Mouse (Mus musculus) forebrain, embryonic 13.5 days (tissue): Measurements from ENCODE around the gene Lifr. TPM values are rescaled to one million over a fixed set of nuclear protein-coding genes. Genes with fewer than 3 reads are reported as not detected.
A peak's percentile ranks its signal among the peaks of the same experiment; 100 is the strongest.

ENCODE experiments used
- ATAC-seq: fragments of 200-750 bp; cut with Nextera tagmentation; 2 replicates; pipeline ENCODE4 v1.8.0; 2017
- H3K27ac ChIP-seq: fragments of 300-500 bp; sonication (generic); 2 replicates; pipeline ENCODE4 v1.5.1; 2015; ENCODE audit warnings: inconsistent platforms, mild to moderate bottlenecking, moderate library complexity
- H3K27me3 ChIP-seq: fragments of 300-500 bp; sonication (generic); 2 replicates; pipeline ENCODE4 v1.6.1; 2015; ENCODE audit warnings: mild to moderate bottlenecking, inconsistent platforms
- H3K36me3 ChIP-seq: fragments of 300-500 bp; sonication (generic); 2 replicates; pipeline ENCODE4 v1.6.1; 2015; ENCODE audit warnings: mild to moderate bottlenecking, inconsistent platforms; ENCODE audit not compliant: poor library complexity, severe bottlenecking
- H3K4me1 ChIP-seq: fragments of 300-500 bp; sonication (generic); 2 replicates; pipeline ENCODE4 v1.6.1; 2015; ENCODE audit warnings: inconsistent platforms
- H3K4me2 ChIP-seq: fragments of 300-500 bp; sonication (generic); 2 replicates; pipeline ENCODE4 v1.6.1; 2015; ENCODE audit warnings: inconsistent platforms, mild to moderate bottlenecking, moderate library complexity
- H3K4me3 ChIP-seq: fragments of 300-500 bp; sonication (generic); 2 replicates; pipeline ENCODE4 v1.5.1; 2015; ENCODE audit warnings: mild to moderate bottlenecking, inconsistent platforms
- H3K9ac ChIP-seq: fragments of 300-500 bp; sonication (generic); 2 replicates; pipeline ENCODE4 v1.6.1; 2015; ENCODE audit warnings: mild to moderate bottlenecking, inconsistent platforms
- H3K9me3 ChIP-seq: fragments of 300-500 bp; sonication (generic); replicated peaks from 2 replicates; pipeline ENCODE4 v1.6.1; 2016; ENCODE audit warnings: inconsistent platforms
- WGBS: fragments of 180-500 bp; shearing (Covaris S2); methylation state at CpG from one replicate; pipeline ENCODE4 v1.1.7; 2015; 5-methylcytosine and 5-hydroxymethylcytosine counted together
- polyA plus RNA-seq: library from polyadenylated mRNA; unstranded; fragments of >200 nt; fragmentation: Nextera tagmentation; extraction: Ambion mirVana; gene quantifications from 2 replicates; pipeline ENCODE4 v1.2.1, GENCODE M21; 2015

Lifr gene
- polyA plus RNA-seq, 1 experiment from 2014 or later = 4.5 TPM

DNA sequence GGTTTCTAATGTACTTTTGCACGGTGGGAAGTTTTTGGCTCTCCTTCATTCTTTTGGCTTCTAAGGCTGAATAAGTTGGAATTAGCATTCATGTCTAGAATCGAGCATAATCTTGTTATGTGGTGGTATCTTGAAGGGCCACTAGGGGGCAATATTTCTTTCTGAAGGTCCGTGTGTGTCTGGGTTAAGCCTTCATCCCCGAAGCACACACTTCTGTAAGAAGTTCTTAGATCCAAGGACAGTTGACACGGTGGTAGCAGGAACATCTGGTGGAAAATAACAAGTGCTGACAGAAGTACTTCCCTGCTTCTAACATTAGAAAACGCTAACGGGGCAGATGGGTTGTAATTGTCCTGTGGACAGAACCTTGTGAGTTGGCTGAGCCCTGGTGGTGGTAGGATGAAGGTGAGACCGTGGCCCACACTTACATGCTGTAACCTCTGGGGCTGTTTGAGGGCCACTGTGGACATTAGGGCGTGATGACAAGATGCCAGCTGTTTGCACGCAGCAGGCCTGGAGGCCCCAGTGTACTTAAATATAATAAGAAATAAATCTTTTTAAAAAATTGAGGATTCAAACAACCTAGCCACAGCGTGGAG lies 44.1 kb downstream of the Lifr start:
- 58% methylated on average over 11 of the region's 11 CpGs for WGBS
- Histone ChIP-seq H3K9ac (no peak overlapping the region), H3K36me3 (no peaks in the 10 kb centered on the region), H3K9me3 (no peaks in the 10 kb centered on the region), H3K27me3 (peaks cover 24% of the 10 kb centered on the region), H3K4me3 (no peak overlapping the region), H3K4me2 (no peak overlapping the region), H3K4me1 (peaks cover 11% of the 10 kb centered on the region), H3K27ac (no peak overlapping the region)
- no peak for ATAC-seq

DNA sequence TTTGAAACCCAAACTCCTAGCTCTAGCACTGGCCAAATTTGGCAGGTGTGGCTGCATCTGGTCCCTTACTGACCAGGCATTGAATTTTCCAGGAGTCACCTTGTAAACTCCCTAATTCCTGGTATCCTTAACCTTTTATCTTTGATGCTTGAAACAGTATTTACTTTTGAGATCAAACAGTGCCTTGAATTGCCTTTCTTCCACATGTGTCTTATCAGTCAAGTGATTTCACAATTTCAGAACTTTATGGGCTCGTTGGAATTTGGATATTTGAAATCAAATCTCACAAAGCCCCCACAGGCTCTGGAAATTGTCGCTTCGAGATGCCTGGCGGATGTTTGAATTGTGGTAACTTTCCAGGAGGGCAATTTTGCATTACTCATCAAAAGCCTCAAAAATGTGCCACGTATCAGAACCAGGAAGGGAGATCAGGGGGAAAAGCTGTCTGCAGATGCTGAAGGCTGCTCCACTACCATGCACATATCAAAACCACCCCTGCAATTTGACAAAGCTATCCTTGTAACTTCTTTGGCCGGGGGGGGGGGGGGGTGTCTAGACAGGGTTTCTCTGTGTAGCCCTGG lies 45.7 kb downstream of the Lifr start:
- 85% methylated on average over 6 of the region's 6 CpGs for WGBS
- no peak overlapping the region for H3K27ac ChIP-seq
- no peaks in the 10 kb centered on the region for H3K36me3 ChIP-seq
- peaks cover 12% of the 10 kb centered on the region for H3K27me3 ChIP-seq
- no peak for ATAC-seq
- H3K9ac ChIP-seq = no peak overlapping the region
- no peaks in the 10 kb centered on the region for H3K9me3 ChIP-seq
- no peaks in the 10 kb centered on the region for H3K4me1 ChIP-seq
- H3K4me2 ChIP-seq = no peak overlapping the region
- H3K4me3 ChIP-seq = no peak overlapping the region

DNA sequence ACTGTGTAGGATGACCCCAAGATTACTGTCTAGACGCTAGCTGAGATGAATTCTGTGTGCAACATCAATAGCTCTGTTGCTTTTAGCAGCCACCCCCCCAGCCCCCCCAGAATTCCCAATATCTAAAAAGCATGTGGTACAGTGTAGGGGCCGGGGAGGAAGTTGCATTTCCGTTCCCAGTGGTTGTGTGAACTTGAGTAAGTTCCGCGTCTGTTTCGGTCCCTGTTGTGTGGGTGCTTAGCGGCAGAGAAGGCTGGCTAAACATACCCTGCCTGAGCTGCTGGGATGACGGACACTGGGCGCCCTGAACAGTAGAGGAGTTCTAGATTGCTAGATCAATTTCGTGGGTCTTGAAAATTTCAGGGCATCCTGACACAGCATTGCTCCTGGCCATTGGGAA lies 46.5 kb downstream of the Lifr start:
- H3K36me3 ChIP-seq = no peaks in the 10 kb centered on the region
- no peaks in the 10 kb centered on the region for H3K9me3 ChIP-seq
- ATAC-seq = no peak
- H3K4me3 ChIP-seq = no peak overlapping the region
- 93% methylated on average over 10 of the region's 10 CpGs for WGBS
- no peak overlapping the region for H3K4me2 ChIP-seq
- no peaks in the 10 kb centered on the region for H3K4me1 ChIP-seq
- 0 out of 2 replicates have a peak, but pooled peaks cover 5% of the 10 kb centered on the region for H3K27me3 ChIP-seq
- no peak overlapping the region for H3K27ac ChIP-seq
- H3K9ac ChIP-seq = no peak overlapping the region

DNA sequence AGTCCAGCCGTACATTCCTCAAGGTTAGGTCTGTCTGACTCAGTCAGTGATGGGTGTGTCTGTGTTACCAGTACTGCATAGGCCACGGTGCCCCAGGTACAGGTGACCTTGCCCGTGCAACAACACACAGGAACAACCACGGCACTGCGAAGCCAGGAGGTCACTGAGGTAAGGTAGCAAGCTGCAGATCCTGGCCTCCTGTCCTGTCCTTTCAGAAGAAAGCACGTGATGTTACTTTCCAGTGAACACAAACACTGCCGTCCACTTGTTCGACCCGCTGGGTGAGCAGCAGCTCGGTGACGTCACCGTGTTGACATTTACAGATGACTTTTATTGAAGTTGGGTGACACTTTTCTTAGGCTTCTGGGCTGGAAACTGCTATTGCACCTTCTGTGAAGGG lies 47.2 kb downstream of the Lifr start:
- no peak overlapping the region for H3K9ac ChIP-seq
- 92% methylated on average over 12 of the region's 12 CpGs for WGBS
- 0 out of 2 replicates have a peak, but pooled peaks cover 4% of the 10 kb centered on the region for H3K27me3 ChIP-seq
- no peak overlapping the region for H3K27ac ChIP-seq
- no peaks in the 10 kb centered on the region for H3K9me3 ChIP-seq
- H3K36me3 ChIP-seq = no peaks in the 10 kb centered on the region
- H3K4me2 ChIP-seq = no peak overlapping the region
- H3K4me3 ChIP-seq = no peak overlapping the region
- no peak for ATAC-seq
- no peaks in the 10 kb centered on the region for H3K4me1 ChIP-seq

DNA sequence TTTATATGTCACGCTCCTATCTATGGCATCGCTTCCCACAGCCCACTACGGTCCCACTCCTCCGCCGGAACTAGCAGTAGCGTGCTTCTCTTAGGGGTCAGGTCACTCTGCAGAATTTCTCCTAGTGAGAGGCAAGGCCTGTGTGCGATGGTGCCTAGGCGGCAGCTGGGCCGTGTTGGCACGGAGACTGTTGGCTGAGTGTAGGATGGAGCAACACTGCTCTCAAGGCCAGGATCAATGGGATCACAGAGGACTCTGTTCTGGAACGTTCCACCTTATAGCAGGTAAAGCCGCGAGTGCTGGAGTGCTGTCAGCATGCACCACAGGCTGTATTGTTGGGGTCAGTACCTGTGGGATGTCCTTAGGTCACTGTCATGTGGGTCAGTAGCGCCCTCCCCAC lies 48.1 kb downstream of the Lifr start:
- 94% methylated on average over 14 of the region's 14 CpGs for WGBS
- H3K27me3 ChIP-seq = no peaks in the 10 kb centered on the region
- H3K36me3 ChIP-seq = no peaks in the 10 kb centered on the region
- no peak overlapping the region for H3K9ac ChIP-seq
- no peak overlapping the region for H3K27ac ChIP-seq
- H3K4me1 ChIP-seq = no peaks in the 10 kb centered on the region
- ATAC-seq = no peak; the same call in 1 of the 2 replicates
- H3K9me3 ChIP-seq = no peaks in the 10 kb centered on the region
- no peak overlapping the region for H3K4me2 ChIP-seq
- H3K4me3 ChIP-seq = no peak overlapping the region

DNA sequence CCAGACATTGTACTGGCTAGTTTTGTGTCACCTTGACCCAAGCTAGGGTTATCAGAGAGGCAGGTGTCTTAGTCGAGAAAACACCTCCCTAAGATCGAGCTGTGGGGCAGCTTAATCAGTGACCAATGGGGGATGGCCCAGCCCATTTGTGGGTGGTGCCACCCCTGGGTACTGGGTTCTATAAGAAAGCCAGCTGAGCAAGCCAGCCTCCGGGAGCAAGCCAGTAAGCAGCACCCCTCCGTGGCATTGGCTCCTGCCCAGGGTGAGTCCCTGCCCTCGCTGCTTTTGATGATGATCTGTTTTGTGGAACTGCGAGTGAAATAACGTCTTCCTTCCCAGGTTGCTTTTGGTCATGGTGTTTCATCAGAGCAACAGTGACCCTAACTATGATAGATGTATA lies 49.9 kb downstream of the Lifr start:
- H3K4me1 ChIP-seq = 0 out of 2 replicates have a peak, but pooled peaks cover 3% of the 10 kb centered on the region
- H3K27me3 ChIP-seq = no peaks in the 10 kb centered on the region
- WGBS = 89% methylated on average over 7 of the region's 7 CpGs
- no peak overlapping the region for H3K27ac ChIP-seq
- no peak overlapping the region for H3K9ac ChIP-seq
- no peak overlapping the region for H3K4me3 ChIP-seq
- no peak overlapping the region for H3K4me2 ChIP-seq
- H3K9me3 ChIP-seq = no peaks in the 10 kb centered on the region
- ATAC-seq = no peak
- no peaks in the 10 kb centered on the region for H3K36me3 ChIP-seq

DNA sequence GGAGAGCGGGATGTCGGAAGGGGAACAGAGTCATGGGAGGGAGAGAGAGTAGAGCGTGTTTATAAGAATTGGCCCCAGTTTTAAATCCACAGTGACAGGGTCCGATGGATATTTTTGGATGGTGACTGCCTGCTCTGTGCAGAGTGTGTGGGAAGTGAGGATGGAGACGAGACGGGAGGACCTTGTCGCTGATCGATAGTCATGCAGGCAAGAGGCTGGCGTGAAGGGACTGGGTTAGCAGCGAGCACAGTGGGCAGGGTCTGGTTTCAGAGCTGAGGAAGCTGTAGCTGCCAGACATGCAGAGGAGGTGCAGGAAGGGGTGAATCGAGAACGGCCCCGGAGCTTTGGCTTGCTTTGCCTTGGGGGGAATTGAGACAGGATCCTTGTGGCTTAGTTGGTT lies 50.8 kb downstream of the Lifr start:
- Histone ChIP-seq H3K4me2 (no peak overlapping the region), H3K27ac (no peak overlapping the region), H3K9ac (no peak overlapping the region), H3K36me3 (no peaks in the 10 kb centered on the region), H3K4me1 (0 out of 2 replicates have a peak, but pooled peaks cover 5% of the 10 kb centered on the region), H3K4me3 (no peak overlapping the region), H3K9me3 (no peaks in the 10 kb centered on the region), H3K27me3 (no peaks in the 10 kb centered on the region)
- ATAC-seq = no peak
- 94% methylated on average over 13 of the region's 13 CpGs for WGBS

DNA sequence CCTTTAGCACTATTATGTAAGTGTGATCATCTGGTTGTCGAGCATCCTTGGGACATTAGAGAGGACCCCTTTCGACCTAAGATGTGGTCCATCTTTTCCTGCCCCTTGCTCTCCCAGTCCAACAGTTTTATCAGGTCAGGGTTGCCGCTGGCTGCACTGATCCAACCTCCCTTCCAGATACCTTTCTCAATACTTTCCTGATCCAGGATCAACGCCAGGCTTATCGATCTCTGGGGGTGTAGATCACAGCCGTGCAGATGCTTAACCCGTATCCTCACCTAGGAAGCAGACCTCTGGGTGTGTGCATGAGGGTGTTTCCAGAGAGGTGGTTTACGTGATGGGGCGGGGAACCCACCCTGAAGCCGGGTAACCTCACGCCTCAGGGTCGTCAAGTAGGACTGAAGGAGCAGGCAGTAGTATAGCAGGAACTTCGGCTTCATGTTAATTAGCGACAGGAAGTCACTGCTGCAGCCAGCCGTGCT lies 53.3 kb downstream of the Lifr start:
- Histone ChIP-seq H3K36me3 (no peaks in the 10 kb centered on the region), H3K4me3 (no peak overlapping the region), H3K4me1 (0 out of 2 replicates have a peak, but pooled peaks cover 5% of the 10 kb centered on the region), H3K27me3 (no peaks in the 10 kb centered on the region), H3K27ac (no peak overlapping the region), H3K4me2 (no peak overlapping the region), H3K9ac (no peak overlapping the region), H3K9me3 (no peaks in the 10 kb centered on the region)
- ATAC-seq = no peak; the same call in 1 of the 2 replicates
- WGBS = 74% methylated on average over 15 of the region's 15 CpGs

DNA sequence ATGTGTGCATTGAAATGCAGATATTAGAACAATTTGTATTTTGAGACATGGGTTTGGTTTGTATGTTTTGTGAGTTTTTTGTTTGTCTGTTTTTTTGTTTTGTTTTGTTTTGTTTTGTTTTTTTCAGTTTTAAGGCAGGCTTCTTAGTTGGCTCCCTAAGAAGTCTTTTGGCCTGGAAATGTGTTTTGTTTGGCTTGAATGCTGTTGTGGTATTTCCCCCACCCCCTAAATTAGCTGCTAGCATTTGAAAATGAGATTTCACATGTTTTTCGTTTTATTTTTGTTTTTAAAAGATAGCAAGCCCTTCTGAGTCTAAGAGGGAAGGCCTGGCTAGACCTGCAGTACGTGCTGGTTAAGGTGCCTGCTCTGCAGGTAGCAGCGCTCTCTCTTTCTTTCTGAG lies 54.1 kb downstream of the Lifr start:
- Histone ChIP-seq H3K4me2 (no peak overlapping the region), H3K4me1 (0 out of 2 replicates have a peak, but pooled peaks cover 5% of the 10 kb centered on the region), H3K27me3 (no peaks in the 10 kb centered on the region), H3K36me3 (no peaks in the 10 kb centered on the region), H3K27ac (no peak overlapping the region), H3K9me3 (no peaks in the 10 kb centered on the region), H3K4me3 (no peak overlapping the region), H3K9ac (no peak overlapping the region)
- WGBS = 68% methylated on average over 3 of the region's 3 CpGs
- ATAC-seq = no peak

DNA sequence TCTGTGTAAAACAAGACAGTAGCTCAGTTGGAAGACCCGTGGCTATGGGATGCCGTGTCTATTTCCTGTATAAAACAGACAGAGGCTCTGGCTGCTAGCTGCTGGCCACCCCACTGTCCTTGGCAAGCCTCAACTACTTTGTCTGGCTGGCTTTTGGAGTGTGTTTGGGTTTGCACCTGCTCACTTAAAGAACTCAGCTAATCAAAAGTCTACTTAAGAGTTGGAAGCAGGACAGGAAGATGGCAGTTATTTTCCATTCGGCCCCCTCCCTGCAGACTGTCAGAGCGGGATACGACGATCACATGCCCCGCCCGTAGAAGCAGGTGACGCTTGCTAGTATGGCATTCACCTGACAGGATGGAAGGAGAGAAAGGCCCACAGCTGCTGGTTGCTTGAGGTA lies 54.5 kb downstream of the Lifr start:
- H3K27ac ChIP-seq = no peak overlapping the region
- H3K27me3 ChIP-seq = no peaks in the 10 kb centered on the region
- no peaks in the 10 kb centered on the region for H3K9me3 ChIP-seq
- 83% methylated on average over 9 of the region's 9 CpGs for WGBS
- H3K9ac ChIP-seq = no peak overlapping the region
- ATAC-seq = no peak
- H3K4me2 ChIP-seq = no peak overlapping the region
- 0 out of 2 replicates have a peak, but pooled peaks cover 5% of the 10 kb centered on the region for H3K4me1 ChIP-seq
- H3K4me3 ChIP-seq = no peak overlapping the region
- H3K36me3 ChIP-seq = no peaks in the 10 kb centered on the region

DNA sequence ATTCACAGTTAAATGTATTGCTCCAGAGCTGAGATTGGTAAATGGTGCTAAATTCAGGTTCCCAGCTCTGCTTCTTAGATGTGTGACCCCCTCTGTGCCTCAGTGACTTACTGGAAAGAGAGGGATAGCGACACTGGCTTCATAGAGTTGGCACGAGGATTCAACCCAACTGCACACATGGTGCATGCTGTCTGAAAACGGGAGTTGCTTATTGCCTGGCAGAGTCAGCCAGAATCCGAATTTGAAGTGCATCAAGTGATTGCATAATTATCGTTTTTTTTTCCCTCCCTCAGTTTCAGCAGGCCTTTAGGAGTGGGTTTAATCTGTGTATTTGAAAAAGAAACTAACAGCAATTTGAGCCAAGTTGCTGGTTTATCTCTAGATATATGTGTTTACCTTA lies 55.1 kb downstream of the Lifr start:
- no peak overlapping the region for H3K9ac ChIP-seq
- H3K4me1 ChIP-seq = 0 out of 2 replicates have a peak, but pooled peaks cover 5% of the 10 kb centered on the region
- no peak overlapping the region for H3K4me3 ChIP-seq
- peak; percentile 44; the same call in 1 of the 2 replicates for ATAC-seq
- WGBS = 69% methylated on average over 5 of the region's 5 CpGs
- H3K4me2 ChIP-seq = no peak overlapping the region
- H3K27me3 ChIP-seq = no peaks in the 10 kb centered on the region
- H3K9me3 ChIP-seq = no peaks in the 10 kb centered on the region
- no peak overlapping the region for H3K27ac ChIP-seq
- H3K36me3 ChIP-seq = no peaks in the 10 kb centered on the region

DNA sequence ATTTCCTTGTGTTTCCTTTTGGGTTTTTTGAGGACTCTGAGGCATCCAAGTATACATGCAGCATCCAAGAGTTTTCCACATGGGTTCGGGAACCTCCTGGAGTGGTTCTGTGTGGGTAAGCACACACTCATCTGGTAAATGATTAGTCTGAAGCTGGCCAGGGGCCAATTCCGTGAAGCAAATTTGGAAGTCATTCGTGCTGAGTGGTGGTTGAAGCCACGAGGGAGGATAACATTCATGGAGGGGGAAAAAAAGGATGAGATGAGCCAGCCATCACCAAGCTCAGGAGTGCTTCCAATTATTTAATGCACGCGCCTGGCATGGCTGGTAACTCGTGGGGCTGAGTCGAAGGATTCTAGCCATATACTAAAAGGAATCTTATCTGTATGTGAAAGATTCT lies 56.1 kb downstream of the Lifr start:
- Histone ChIP-seq H3K9ac (no peak overlapping the region), H3K4me2 (no peak overlapping the region), H3K36me3 (no peaks in the 10 kb centered on the region), H3K27ac (no peak overlapping the region), H3K4me3 (no peak overlapping the region), H3K9me3 (no peaks in the 10 kb centered on the region), H3K4me1 (0 out of 2 replicates have a peak, but pooled peaks cover 5% of the 10 kb centered on the region), H3K27me3 (no peaks in the 10 kb centered on the region)
- peak; percentile 65; the same call in 1 of the 2 replicates for ATAC-seq
- 79% methylated on average over 8 of the region's 8 CpGs for WGBS
